Mouse (Mus musculus): ENCODE measurements around the gene Stim1.

DNA sequence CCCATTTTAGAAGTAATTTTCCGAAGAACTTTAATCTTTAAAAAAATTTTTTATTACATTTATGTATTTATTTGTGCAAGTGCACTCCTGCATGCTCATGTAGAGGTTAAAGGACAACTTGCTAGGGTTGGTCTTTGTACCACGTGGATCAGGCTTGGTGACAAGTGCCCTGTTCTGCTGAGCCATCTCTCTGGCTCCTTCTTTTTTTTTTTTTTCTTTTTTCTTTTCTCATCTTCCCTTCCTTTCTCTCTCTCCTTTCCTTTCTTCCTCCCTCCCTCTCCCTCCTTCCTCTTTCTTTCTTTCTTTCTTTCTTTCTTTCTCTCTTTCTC is 45.9 kb downstream of the Stim1 start:
- no peak for TF ChIP-seq ZNF384 (IDR thresholded peaks at IDR 0.05; ENCODE audit: low read depth, low read length)
- TF ChIP-seq CHD2 (IDR thresholded peaks at IDR 0.05; ENCODE audit: low read depth, low read length): no peak
- TF ChIP-seq HCFC1 (IDR thresholded peaks at IDR 0.05; ENCODE audit: borderline replicate concordance, insufficient read depth, low read length): no peak
- TF ChIP-seq ZC3H11A (IDR thresholded peaks at IDR 0.05; ENCODE audit: borderline replicate concordance, low read depth, low read length): no peak

All from ES-E14 (cell line).